Mouse (Mus musculus): ENCODE results near the gene Irf7. TPM values are rescaled to one million over a fixed set of nuclear protein-coding genes. Genes with fewer than 3 reads are reported as not detected.

Gene Irf7
- polyA plus RNA-seq, 1 experiment: 30.7 TPM

- TF ChIP-seq GATA1 (IDR thresholded peaks at IDR 0.05; ENCODE audit: low read length): no peak
Observed at GRCm38 (mm10) chr7:141282756-141283155, 16.5 kb upstream of the Irf7 start.

GRCm38 (mm10) chr7:141281442-141281841, 15.2 kb upstream of the Irf7 start:
- no peak for TF ChIP-seq GATA1 (IDR thresholded peaks at IDR 0.05; ENCODE audit: low read length)

- TF ChIP-seq GATA1 (IDR thresholded peaks at IDR 0.05; ENCODE audit: low read length): no peak
Observed at GRCm38 (mm10) chr7:141278766-141279590, 12.7 kb upstream of the Irf7 start, which contains the start of gene Sct. Gene Sct (minus strand): TSS chr7:141279133.

GRCm38 (mm10) chr7:141277701-141278678, 11.7 kb upstream of the Irf7 start:
- no peak for TF ChIP-seq GATA1 (IDR thresholded peaks at IDR 0.05; ENCODE audit: low read length)

GRCm38 (mm10) chr7:141276546-141276945, 10.3 kb upstream of the Irf7 start, which contains the start of gene Cdhr5:
Gene Cdhr5 (minus strand): TSS chr7:141276786.
- TF ChIP-seq GATA1 (IDR thresholded peaks at IDR 0.05; ENCODE audit: low read length): no peak

GRCm38 (mm10) chr7:141275356-141275755, 9.1 kb upstream of the Irf7 start:
- TF ChIP-seq GATA1 (IDR thresholded peaks at IDR 0.05; ENCODE audit: low read length): no peak

- TF ChIP-seq GATA1 (IDR thresholded peaks at IDR 0.05; ENCODE audit: low read length): no peak
Observed at GRCm38 (mm10) chr7:141270631-141271030, 4.3 kb upstream of the Irf7 start.

GRCm38 (mm10) chr7:141269273-141269545, 2.9 kb upstream of the Irf7 start:
- TF ChIP-seq GATA1 (IDR thresholded peaks at IDR 0.05; ENCODE audit: low read length): no peak

GRCm38 (mm10) chr7:141268466-141269272, 2.4 kb upstream of the Irf7 start:
- no peak for TF ChIP-seq GATA1 (IDR thresholded peaks at IDR 0.05; ENCODE audit: low read length)

- TF ChIP-seq GATA1 (IDR thresholded peaks at IDR 0.05; ENCODE audit: low read length): no peak
Observed at GRCm38 (mm10) chr7:141265411-141265738, 906 bp downstream of the Irf7 start.

- no peak for TF ChIP-seq GATA1 (IDR thresholded peaks at IDR 0.05; ENCODE audit: low read length)
Observed at GRCm38 (mm10) chr7:141264761-141265410, 1.4 kb downstream of the Irf7 start.

- no peak for TF ChIP-seq GATA1 (IDR thresholded peaks at IDR 0.05; ENCODE audit: low read length)
Observed at GRCm38 (mm10) chr7:141264041-141264700, 2.1 kb downstream of the Irf7 start.

GRCm38 (mm10) chr7:141263640-141264039, 2.6 kb downstream of the Irf7 start:
- no peak for TF ChIP-seq GATA1 (IDR thresholded peaks at IDR 0.05; ENCODE audit: low read length)

GRCm38 (mm10) chr7:141261480-141261879, 4.8 kb downstream of the Irf7 start:
- no peak for TF ChIP-seq GATA1 (IDR thresholded peaks at IDR 0.05; ENCODE audit: low read length)
